Mouse (Mus musculus): ENCODE measurements around the gene Ltc4s. TPM values are rescaled to one million over a fixed set of nuclear protein-coding genes. Genes with fewer than 3 reads are reported as not detected.

The Ltc4s gene
- polyA plus RNA-seq, 1 experiment from 2014 or later, result 1.6 TPM

DNA sequence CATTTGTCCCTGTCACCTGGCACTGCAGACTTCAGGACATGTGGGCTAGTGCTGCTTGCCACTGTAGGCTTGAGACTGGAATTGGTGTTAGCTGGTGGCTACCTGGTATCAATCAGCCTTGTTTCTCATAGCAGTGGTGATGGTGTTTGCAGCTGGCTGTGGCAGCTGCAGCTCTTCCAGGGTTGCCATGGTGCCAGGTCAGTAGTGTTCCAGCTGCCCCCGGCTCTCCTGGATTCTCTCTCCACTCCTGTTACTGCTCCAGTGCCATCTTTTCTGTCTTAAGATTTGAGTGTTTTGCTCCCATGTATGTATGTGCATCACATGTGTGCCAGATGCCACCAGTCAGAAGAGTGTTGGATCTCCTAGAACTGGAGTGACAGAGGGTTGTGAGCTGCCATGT, 15.0 kb upstream of the Ltc4s start:
- Histone ChIP-seq H3K27ac (ENCODE audit: low read length) (no peak overlapping the region), H3K27me3 (replicated peaks; ENCODE audit: control insufficient read depth, insufficient read depth, low read length) (no peaks in the 10 kb centered on the region), H3K9me3 (ENCODE audit: control insufficient read depth, low read length) (no peaks in the 10 kb centered on the region), H3K36me3 (ENCODE audit: control insufficient read depth, insufficient read depth) (peaks cover 6% of the 10 kb centered on the region; the same call in 1 of the 2 replicates), H3K9ac (replicated peaks; ENCODE audit: low read depth, low read length) (no peak overlapping the region), H3K4me1 (replicated peaks; ENCODE audit: control insufficient read depth, insufficient read depth, low read length) (peaks cover 5% of the 10 kb centered on the region; the same call in 1 of the 2 replicates), H3K4me3 (replicated peaks; ENCODE audit: low read length) (no peak overlapping the region), H3K4me2 (ENCODE audit: low read length) (no peak overlapping the region)
- peak; percentile 30; the same call in 1 of the 2 replicates for ATAC-seq
- 69% methylated on average over 1 of the region's 1 CpGs for WGBS

- Histone ChIP-seq H3K9ac (replicated peaks; ENCODE audit: low read depth, low read length) (no peak overlapping the region), H3K9me3 (ENCODE audit: control insufficient read depth, low read length) (no peaks in the 10 kb centered on the region), H3K36me3 (ENCODE audit: control insufficient read depth, insufficient read depth) (peaks cover 6% of the 10 kb centered on the region; the same call in 1 of the 2 replicates), H3K4me3 (replicated peaks; ENCODE audit: low read length) (no peak overlapping the region), H3K4me2 (ENCODE audit: low read length) (no peak overlapping the region), H3K4me1 (replicated peaks; ENCODE audit: control insufficient read depth, insufficient read depth, low read length) (peaks cover 5% of the 10 kb centered on the region; the same call in 1 of the 2 replicates), H3K27ac (ENCODE audit: low read length) (no peak overlapping the region), H3K27me3 (replicated peaks; ENCODE audit: control insufficient read depth, insufficient read depth, low read length) (no peaks in the 10 kb centered on the region)
- WGBS, result 87% methylated on average over 11 of the region's 11 CpGs
- ATAC-seq, result no peak
These were observed 14.4 kb upstream of the Ltc4s start for GRCm38 (mm10) chr11:50252684-50253265.

DNA sequence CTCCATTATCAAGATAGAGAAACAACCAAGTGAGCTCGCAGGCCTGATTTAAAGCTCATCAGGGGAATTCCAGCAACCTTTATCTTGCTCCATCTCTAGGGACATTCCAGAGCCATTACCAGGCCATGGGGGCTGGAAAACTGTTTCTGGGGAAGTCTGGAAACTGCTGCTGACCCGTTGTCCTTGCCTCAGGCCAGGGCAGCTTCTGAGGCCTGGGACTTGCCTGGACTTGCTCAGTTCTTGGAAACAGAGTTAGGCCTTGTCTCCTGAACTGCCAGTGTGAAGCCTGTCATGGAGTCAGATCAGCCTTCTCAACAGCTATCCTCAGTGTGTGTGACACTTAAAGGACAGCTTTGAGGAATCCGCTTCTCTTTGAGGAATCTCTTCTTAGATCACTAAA, 13.8 kb upstream of the Ltc4s start:
- WGBS, result 83% methylated on average over 3 of the region's 3 CpGs
- Histone ChIP-seq H3K36me3 (ENCODE audit: control insufficient read depth, insufficient read depth) (peaks cover 3% of the 10 kb centered on the region; the same call in 1 of the 2 replicates), H3K9ac (replicated peaks; ENCODE audit: low read depth, low read length) (no peak overlapping the region), H3K4me1 (replicated peaks; ENCODE audit: control insufficient read depth, insufficient read depth, low read length) (peaks cover 5% of the 10 kb centered on the region; the same call in 1 of the 2 replicates), H3K27me3 (replicated peaks; ENCODE audit: control insufficient read depth, insufficient read depth, low read length) (no peaks in the 10 kb centered on the region), H3K9me3 (ENCODE audit: control insufficient read depth, low read length) (no peaks in the 10 kb centered on the region), H3K4me3 (replicated peaks; ENCODE audit: low read length) (no peak overlapping the region), H3K27ac (ENCODE audit: low read length) (no peak overlapping the region), H3K4me2 (ENCODE audit: low read length) (no peak overlapping the region)
- ATAC-seq, result no peak

- Histone ChIP-seq H3K4me3 (replicated peaks; ENCODE audit: low read length) (no peak overlapping the region), H3K27me3 (replicated peaks; ENCODE audit: control insufficient read depth, insufficient read depth, low read length) (no peaks in the 10 kb centered on the region), H3K36me3 (ENCODE audit: control insufficient read depth, insufficient read depth) (no peaks in the 10 kb centered on the region), H3K27ac (ENCODE audit: low read length) (no peak overlapping the region), H3K9me3 (ENCODE audit: control insufficient read depth, low read length) (no peaks in the 10 kb centered on the region), H3K4me2 (ENCODE audit: low read length) (no peak overlapping the region), H3K4me1 (replicated peaks; ENCODE audit: control insufficient read depth, insufficient read depth, low read length) (no peaks in the 10 kb centered on the region), H3K9ac (replicated peaks; ENCODE audit: low read depth, low read length) (no peak overlapping the region)
- ATAC-seq, result no peak
- WGBS, result 86% methylated on average over 7 of the region's 7 CpGs
These were observed 10.2 kb upstream of the Ltc4s start for GRCm38 (mm10) chr11:50248473-50249171.

DNA sequence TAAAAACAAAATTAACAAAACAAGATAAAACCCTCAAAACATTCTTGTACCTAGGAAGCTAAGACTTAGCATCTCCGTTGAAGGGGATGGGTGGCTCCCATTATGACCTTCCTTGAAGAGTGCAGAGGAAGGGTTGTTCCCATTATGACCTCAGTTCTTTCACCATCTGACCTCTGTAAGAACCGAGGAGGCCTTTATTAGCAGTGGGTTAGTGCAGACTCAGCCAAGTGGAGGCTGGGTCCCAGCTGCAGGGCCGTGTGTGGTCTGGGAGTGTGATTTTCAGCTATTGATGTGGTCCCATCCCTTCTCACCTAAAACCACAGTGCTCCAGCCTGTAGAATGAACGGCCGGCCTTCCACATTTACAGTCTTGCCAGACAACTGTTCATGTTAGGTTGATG, 6.9 kb upstream of the Ltc4s start:
- no peak overlapping the region for H3K27ac ChIP-seq (ENCODE audit: low read length)
- WGBS, result 79% methylated on average over 5 of the region's 5 CpGs
- no peak overlapping the region for H3K4me2 ChIP-seq (ENCODE audit: low read length)
- no peaks in the 10 kb centered on the region for H3K27me3 ChIP-seq (replicated peaks; ENCODE audit: control insufficient read depth, insufficient read depth, low read length)
- no peak for ATAC-seq
- no peak overlapping the region for H3K9ac ChIP-seq (replicated peaks; ENCODE audit: low read depth, low read length)
- H3K4me1 ChIP-seq (replicated peaks; ENCODE audit: control insufficient read depth, insufficient read depth, low read length), result no peaks in the 10 kb centered on the region
- H3K4me3 ChIP-seq (replicated peaks; ENCODE audit: low read length), result no peak overlapping the region
- H3K36me3 ChIP-seq (ENCODE audit: control insufficient read depth, insufficient read depth), result no peaks in the 10 kb centered on the region
- H3K9me3 ChIP-seq (ENCODE audit: control insufficient read depth, low read length), result no peaks in the 10 kb centered on the region

- no peak overlapping the region for H3K9ac ChIP-seq (replicated peaks; ENCODE audit: low read depth, low read length)
- no peak for ATAC-seq
These were observed 5.5 kb upstream of the Ltc4s start for GRCm38 (mm10) chr11:50243926-50244325.

DNA sequence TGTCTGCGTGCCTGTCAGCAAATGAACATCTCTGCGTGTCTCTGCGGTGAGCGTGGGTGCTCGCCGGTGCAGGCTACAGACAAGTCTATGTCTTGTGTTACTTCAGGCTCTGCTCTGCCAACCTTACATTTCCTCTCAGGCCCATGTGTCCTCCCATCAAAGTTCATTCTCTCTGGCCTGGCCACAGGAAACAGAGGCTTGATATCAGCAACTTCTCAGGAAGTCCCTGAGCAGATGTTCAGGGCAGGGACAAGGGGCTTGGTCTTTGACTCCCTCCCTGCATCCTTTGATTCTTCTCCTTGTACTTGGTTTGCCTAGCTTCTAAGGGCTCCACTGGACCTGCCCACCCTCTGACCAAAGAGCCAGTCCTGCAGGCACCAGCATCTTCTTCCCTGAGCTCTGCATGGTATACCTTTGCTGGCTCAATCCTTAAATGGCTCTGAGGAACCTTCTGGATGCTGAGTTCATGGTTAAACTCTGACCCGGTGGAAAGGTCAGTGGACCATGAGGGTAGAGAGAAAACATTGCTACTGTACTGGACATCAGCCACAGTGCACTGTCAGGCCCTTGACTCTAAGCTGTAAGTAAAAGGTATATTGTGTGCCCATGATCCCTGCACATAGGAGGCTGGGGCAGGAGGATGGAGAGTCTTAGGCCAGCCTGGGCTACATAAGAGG, 2.0 kb upstream of the Ltc4s start:
- Histone ChIP-seq H3K36me3 (ENCODE audit: control insufficient read depth, insufficient read depth) (no peaks in the 10 kb centered on the region), H3K27me3 (replicated peaks; ENCODE audit: control insufficient read depth, insufficient read depth, low read length) (0 out of 2 replicates have a peak, but pooled peaks cover 4% of the 10 kb centered on the region), H3K27ac (ENCODE audit: low read length) (no peak overlapping the region), H3K9ac (replicated peaks; ENCODE audit: low read depth, low read length) (no peak overlapping the region), H3K9me3 (ENCODE audit: control insufficient read depth, low read length) (no peaks in the 10 kb centered on the region), H3K4me3 (replicated peaks; ENCODE audit: low read length) (no peak overlapping the region), H3K4me1 (replicated peaks; ENCODE audit: control insufficient read depth, insufficient read depth, low read length) (peaks cover 16% of the 10 kb centered on the region), H3K4me2 (ENCODE audit: low read length) (no peak overlapping the region)
- ATAC-seq, result no peak
- 97% methylated on average over 7 of the region's 7 CpGs for WGBS

More at GRCm38 (mm10) chr11:50243926-50244325, 5.5 kb upstream of the Ltc4s start:
- Histone ChIP-seq H3K9me3 (ENCODE audit: control insufficient read depth, low read length) (no peaks in the 10 kb centered on the region), H3K36me3 (ENCODE audit: control insufficient read depth, insufficient read depth) (no peaks in the 10 kb centered on the region), H3K4me2 (ENCODE audit: low read length) (no peak overlapping the region), H3K27me3 (replicated peaks; ENCODE audit: control insufficient read depth, insufficient read depth, low read length) (no peaks in the 10 kb centered on the region), H3K27ac (ENCODE audit: low read length) (no peak overlapping the region), H3K4me3 (replicated peaks; ENCODE audit: low read length) (no peak overlapping the region), H3K4me1 (replicated peaks; ENCODE audit: control insufficient read depth, insufficient read depth, low read length) (no peaks in the 10 kb centered on the region)
- WGBS, result 74% methylated on average over 6 of the region's 6 CpGs

DNA sequence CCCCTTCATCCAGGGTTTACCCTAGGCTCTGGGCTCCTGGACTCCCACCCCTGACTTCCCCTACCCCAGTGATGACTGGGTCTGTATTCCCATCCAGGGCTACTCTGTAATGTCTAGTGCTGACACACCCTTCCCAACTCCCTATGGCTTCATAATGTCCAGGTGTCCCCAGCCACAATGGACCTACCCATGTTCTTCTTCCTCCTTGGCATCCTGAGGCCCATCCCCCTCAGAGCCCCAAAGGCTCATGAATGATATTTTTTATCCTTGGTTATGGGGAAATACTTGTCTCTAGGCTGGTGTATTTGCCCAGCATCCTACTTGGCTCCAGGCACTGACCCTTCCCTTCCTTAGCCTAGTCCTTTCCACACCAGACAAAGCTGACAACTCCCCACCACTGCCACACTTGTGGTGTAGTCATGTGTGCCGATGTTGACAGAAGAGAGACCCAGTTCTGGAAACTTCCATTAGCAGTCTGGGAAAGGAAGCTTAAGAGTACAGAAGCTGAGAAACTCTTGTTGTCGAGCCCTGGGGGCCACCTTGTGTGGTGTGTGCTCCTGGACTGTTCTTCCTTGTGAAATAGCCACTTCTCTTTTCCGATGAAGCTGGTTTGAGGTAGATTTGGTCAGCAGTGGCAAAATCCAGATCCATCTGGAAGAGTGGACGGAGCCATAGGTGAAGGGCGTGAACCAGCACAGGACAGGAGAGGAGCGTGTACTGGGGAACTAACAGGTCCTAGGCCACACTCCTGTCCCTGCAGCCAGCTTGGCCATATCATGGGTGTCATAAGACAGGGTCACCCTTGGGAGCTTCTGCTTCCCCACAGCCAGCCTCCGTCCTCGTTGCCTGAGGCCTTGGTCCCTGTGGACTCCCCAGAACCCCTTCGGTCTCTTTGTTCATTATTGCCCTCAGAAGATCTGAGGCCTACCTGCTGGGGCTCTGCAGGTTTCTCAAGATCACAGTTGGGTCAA, 690 bp upstream of the Ltc4s start:
- Histone ChIP-seq H3K9me3 (ENCODE audit: control insufficient read depth, low read length) (no peaks in the 10 kb centered on the region), H3K36me3 (ENCODE audit: control insufficient read depth, insufficient read depth) (peaks cover 2% of the 10 kb centered on the region), H3K4me1 (replicated peaks; ENCODE audit: control insufficient read depth, insufficient read depth, low read length) (peaks cover 16% of the 10 kb centered on the region), H3K9ac (replicated peaks; ENCODE audit: low read depth, low read length) (no peak overlapping the region), H3K27me3 (replicated peaks; ENCODE audit: control insufficient read depth, insufficient read depth, low read length) (0 out of 2 replicates have a peak, but pooled peaks cover 4% of the 10 kb centered on the region), H3K4me3 (replicated peaks; ENCODE audit: low read length) (no peak overlapping the region), H3K27ac (ENCODE audit: low read length) (no peak overlapping the region), H3K4me2 (ENCODE audit: low read length) (no peak overlapping the region)
- WGBS, result 94% methylated on average over 9 of the region's 9 CpGs
- ATAC-seq, result no peak
